ENCODE assay signal across 12 mouse cellular contexts in genomic region chr1:121050695-121051495, GRCm38 (mm10).
DNase-seq lines count a peak whose midpoint lies in the region; ATAC-seq lines count a peak whose summit lies in the region.
"Had no signal": no experiment of that assay in that cellular context is flagged by ENCODE, and none has a peak within 500 bp of the region (broad histone marks: within the 10 kb centered on the region; RNA-seq: fewer than 3 reads in every experiment).

No protein-coding gene starts in this region.

- H3K4me2 ChIP-seq in embryonic facial prominence, embryonic 13.5 days: no peak overlapping the region
- H3K4me2 ChIP-seq in hindbrain, embryonic 13.5 days: no peak overlapping the region
- no peak overlapping the region for H3K4me2 ChIP-seq in midbrain, embryonic 16.5 days (ENCODE audit: low read length)
- H3K4me2 ChIP-seq: lung, embryonic 15.5 days had no signal

- no peak overlapping the region for H3K27ac ChIP-seq in embryonic facial prominence, embryonic 13.5 days
- no peak overlapping the region for H3K27ac ChIP-seq in hindbrain, embryonic 13.5 days
- H3K27ac ChIP-seq in midbrain, embryonic 16.5 days (ENCODE audit: low read length): no peak overlapping the region
- H3K27ac ChIP-seq: gastrocnemius, adult 2 months; lung, embryonic 15.5 days had no signal

- peaks cover 13% of the 10 kb centered on the region; the same call in 1 of the 2 replicates for H3K27me3 ChIP-seq in embryonic facial prominence, embryonic 13.5 days
- H3K27me3 ChIP-seq in hindbrain, embryonic 13.5 days: peaks cover 81% of the 10 kb centered on the region
- peaks cover 3% of the 10 kb centered on the region; the same call in 1 of the 2 replicates for H3K27me3 ChIP-seq in midbrain, embryonic 16.5 days (ENCODE audit: control insufficient read depth, insufficient read depth, low read depth, low read length)
- H3K27me3 ChIP-seq: lung, embryonic 15.5 days had no signal

- no peaks in the 10 kb centered on the region for H3K9me3 ChIP-seq in embryonic facial prominence, embryonic 13.5 days
- no peaks in the 10 kb centered on the region for H3K9me3 ChIP-seq in hindbrain, embryonic 13.5 days
- H3K9me3 ChIP-seq in midbrain, embryonic 16.5 days (replicated peaks; ENCODE audit: control insufficient read depth, low read length, poor library complexity, severe bottlenecking): no peaks in the 10 kb centered on the region
- H3K9me3 ChIP-seq: lung, embryonic 15.5 days had no signal

- 21% methylated on average over 12 of the region's 12 CpGs for WGBS in embryonic facial prominence, embryonic 13.5 days
- 14% methylated on average over 9 of the region's 12 CpGs for WGBS in hindbrain, embryonic 13.5 days
- 12% methylated on average over 12 of the region's 12 CpGs for whole genome bisulfite sequencing in midbrain, embryonic 16.5 days

- H3K4me1 ChIP-seq in embryonic facial prominence, embryonic 13.5 days: peaks cover 7% of the 10 kb centered on the region
- H3K4me1 ChIP-seq in hindbrain, embryonic 13.5 days (replicated peaks): peaks cover 23% of the 10 kb centered on the region
- peaks cover 4% of the 10 kb centered on the region for H3K4me1 ChIP-seq in midbrain, embryonic 16.5 days (ENCODE audit: control insufficient read depth, insufficient read depth, low read length)
- H3K4me1 ChIP-seq: lung, embryonic 15.5 days had no signal

- no peak overlapping the region for H3K4me3 ChIP-seq in embryonic facial prominence, embryonic 13.5 days
- H3K4me3 ChIP-seq in hindbrain, embryonic 13.5 days: no peak overlapping the region
- H3K4me3 ChIP-seq in midbrain, embryonic 16.5 days (ENCODE audit: low read depth, low read length): no peak overlapping the region
- H3K4me3 ChIP-seq: gastrocnemius, adult 2 months; lung, embryonic 15.5 days; myocyte had no signal

- ATAC-seq in embryonic facial prominence, embryonic 13.5 days (ENCODE audit: insufficient number of reproducible peaks, insufficient read depth, low FRiP score, low TSS enrichment, low read depth): 0 out of 2 replicates have a peak, but pooled peaks have one; percentile 26
- ATAC-seq in hindbrain, embryonic 13.5 days (ENCODE audit: low FRiP score): peak; percentile 85
- ATAC-seq in midbrain, embryonic 16.5 days: peak; percentile 60; the same call in 1 of the 2 replicates
- no peak for ATAC-seq in cerebellum, adult (ENCODE audit: insufficient number of reproducible peaks, low FRiP score, low TSS enrichment)

- H3K36me3 ChIP-seq in embryonic facial prominence, embryonic 13.5 days: no peaks in the 10 kb centered on the region
- H3K36me3 ChIP-seq in hindbrain, embryonic 13.5 days: no peaks in the 10 kb centered on the region
- H3K36me3 ChIP-seq in midbrain, embryonic 16.5 days (ENCODE audit: control insufficient read depth, insufficient read depth, low read length): no peaks in the 10 kb centered on the region
- H3K36me3 ChIP-seq: lung, embryonic 15.5 days had no signal

- peak; percentile 24 for DNase-seq in embryo, embryonic 10 days (ENCODE audit: low spot score)
- DNase-seq in urinary bladder, postnatal 14 days (ENCODE audit: low spot score): no peak
- DNase-seq in adrenal gland, postnatal 14 days: no peak
- no peak for DNase-seq in heart, adult 8-10 months (ENCODE audit: low spot score)
- DNase-seq: gastrocnemius, adult 2 months; kidney, postnatal 14 days had no signal

- no peak overlapping the region for H3K9ac ChIP-seq in embryonic facial prominence, embryonic 13.5 days
- H3K9ac ChIP-seq in hindbrain, embryonic 13.5 days: no peak overlapping the region
- H3K9ac ChIP-seq in midbrain, embryonic 16.5 days (ENCODE audit: low read depth, low read length): no peak overlapping the region
- H3K9ac ChIP-seq: lung, embryonic 15.5 days had no signal
